Mouse (Mus musculus) megakaryocyte, embryonic 14.5 days (primary cell): ENCODE data around the gene Stk39.

Experiments
- FLI1 ChIP-seq: IDR thresholded peaks from 2 replicates; pipeline ENCODE4 v1.6.1; 2012; ENCODE audit warnings: low read length, inconsistent platforms, mixed read lengths
- GATA1 ChIP-seq: IDR thresholded peaks from 3 replicates; pipeline ENCODE4 v1.6.1; 2012; ENCODE audit warnings: mixed read lengths, low read length, inconsistent platforms, borderline replicate concordance

- TF ChIP-seq GATA1 (no peak), FLI1 (no peak)
Observed at GRCm38 (mm10) chr2:68361701-68362100, 110.4 kb downstream of the Stk39 start.
